Mouse (Mus musculus): ENCODE measurements around the gene 4930452B06Rik.
A peak's percentile ranks its signal among the peaks of the same experiment; 100 is the strongest.
"Not testable (repeated sequence)": the region's sequence is repeated elsewhere in the genome, so short reads cannot be mapped to it uniquely, and the experiment has no call there.

Gene 4930452B06Rik

DNA sequence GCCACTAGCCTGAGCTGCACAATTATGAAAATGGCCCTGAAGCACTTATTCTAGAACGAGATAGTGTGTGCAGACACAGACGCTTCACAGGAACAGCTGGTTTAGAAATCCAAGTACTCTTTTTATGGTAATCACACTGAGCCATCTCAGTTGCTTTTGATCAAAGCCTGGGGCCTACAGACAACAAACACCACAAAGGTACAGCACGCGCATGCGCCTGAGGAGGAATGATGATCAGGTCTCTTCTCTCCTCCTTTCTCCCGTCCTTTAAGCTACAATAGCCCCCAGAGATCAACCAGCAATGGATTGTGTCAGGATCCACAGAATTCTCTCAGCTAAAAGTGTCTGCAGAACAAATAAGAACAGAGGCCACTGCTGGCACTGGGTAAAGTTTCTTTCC lies 33.8 kb downstream of the 4930452B06Rik start:
- H3K4me1 ChIP-seq (replicated peaks; ENCODE audit: low read depth, low read length): no peaks in the 10 kb centered on the region
- no peak overlapping the region for H3K4me3 ChIP-seq (replicated peaks; ENCODE audit: low read length)
- H3K36me3 ChIP-seq (ENCODE audit: insufficient read depth, low read length): peaks cover 5% of the 10 kb centered on the region
- TF ChIP-seq NANOG (IDR thresholded peaks at IDR 0.05; ENCODE audit: borderline replicate concordance, low read length): no peak
- TF ChIP-seq POU5F1 (IDR thresholded peaks at IDR 0.05; ENCODE audit: borderline replicate concordance, low read length): no peak
- TF ChIP-seq CTCF (conservative IDR thresholded peaks at IDR 0.05; ENCODE audit: low read length): no peak
- H3K9me3 ChIP-seq (ENCODE audit: low read length): no peaks in the 10 kb centered on the region
- no peaks in the 10 kb centered on the region for H3K27me3 ChIP-seq (ENCODE audit: insufficient read depth, low read length)

DNA sequence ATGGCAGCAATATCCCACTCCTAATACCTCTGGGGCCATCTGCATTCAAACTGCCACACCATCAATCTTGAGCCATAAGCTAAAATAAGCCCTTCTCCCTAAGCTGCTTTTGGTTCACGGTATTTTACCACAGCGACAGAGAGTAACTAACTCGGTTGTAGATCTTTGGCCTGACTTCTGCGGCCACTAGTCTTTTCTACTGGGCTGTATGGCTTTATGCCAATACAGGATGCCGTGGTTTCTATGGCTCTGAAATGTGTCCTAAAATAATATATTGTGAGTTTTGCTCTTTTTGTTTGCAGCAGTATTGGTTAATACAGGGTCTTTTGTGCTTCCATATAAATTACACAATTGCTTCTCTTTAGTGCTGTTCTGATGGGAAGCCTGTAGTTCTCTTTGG lies 37.6 kb downstream of the 4930452B06Rik start:
- peaks cover 14% of the 10 kb centered on the region for H3K36me3 ChIP-seq (ENCODE audit: insufficient read depth, low read length)
- H3K27me3 ChIP-seq (ENCODE audit: insufficient read depth, low read length): no peaks in the 10 kb centered on the region
- no peak for TF ChIP-seq NANOG (IDR thresholded peaks at IDR 0.05; ENCODE audit: borderline replicate concordance, low read length)
- no peak for TF ChIP-seq POU5F1 (IDR thresholded peaks at IDR 0.05; ENCODE audit: borderline replicate concordance, low read length)
- TF ChIP-seq CTCF (conservative IDR thresholded peaks at IDR 0.05; ENCODE audit: low read length): no peak
- H3K9me3 ChIP-seq (ENCODE audit: low read length): no peaks in the 10 kb centered on the region
- no peak overlapping the region for H3K4me3 ChIP-seq (replicated peaks; ENCODE audit: low read length)
- peaks cover 6% of the 10 kb centered on the region for H3K4me1 ChIP-seq (replicated peaks; ENCODE audit: low read depth, low read length)

DNA sequence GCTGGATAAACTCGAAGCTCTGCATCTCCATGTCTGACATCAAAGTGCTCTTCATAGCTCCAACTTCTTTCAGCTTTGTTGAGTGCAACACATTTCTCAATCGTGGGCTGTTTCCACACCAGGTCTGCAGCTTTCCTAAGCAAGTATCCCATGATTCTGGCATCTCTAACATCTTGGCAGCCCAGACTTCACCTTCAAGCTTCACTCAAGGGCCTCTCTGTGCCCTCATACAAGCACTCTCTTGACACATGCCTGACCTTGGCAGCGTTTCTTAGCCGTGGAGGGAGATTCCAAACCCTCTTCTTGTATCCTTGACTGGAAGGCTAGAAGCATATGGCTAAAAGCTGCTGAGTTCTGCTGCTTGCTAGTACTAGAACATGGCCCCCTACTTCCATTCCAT lies 38.6 kb downstream of the 4930452B06Rik start:
- Histone ChIP-seq H3K9me3 (ENCODE audit: low read length) (no peaks in the 10 kb centered on the region), H3K36me3 (ENCODE audit: insufficient read depth, low read length) (peaks cover 19% of the 10 kb centered on the region), H3K27me3 (ENCODE audit: insufficient read depth, low read length) (no peaks in the 10 kb centered on the region), H3K4me1 (replicated peaks; ENCODE audit: low read depth, low read length) (peaks cover 14% of the 10 kb centered on the region), H3K4me3 (replicated peaks; ENCODE audit: low read length) (no peak overlapping the region)
- TF ChIP-seq CTCF (conservative IDR thresholded peaks at IDR 0.05; ENCODE audit: low read length): no peak
- no peak for TF ChIP-seq POU5F1 (IDR thresholded peaks at IDR 0.05; ENCODE audit: borderline replicate concordance, low read length)
- TF ChIP-seq NANOG (IDR thresholded peaks at IDR 0.05; ENCODE audit: borderline replicate concordance, low read length): no peak

DNA sequence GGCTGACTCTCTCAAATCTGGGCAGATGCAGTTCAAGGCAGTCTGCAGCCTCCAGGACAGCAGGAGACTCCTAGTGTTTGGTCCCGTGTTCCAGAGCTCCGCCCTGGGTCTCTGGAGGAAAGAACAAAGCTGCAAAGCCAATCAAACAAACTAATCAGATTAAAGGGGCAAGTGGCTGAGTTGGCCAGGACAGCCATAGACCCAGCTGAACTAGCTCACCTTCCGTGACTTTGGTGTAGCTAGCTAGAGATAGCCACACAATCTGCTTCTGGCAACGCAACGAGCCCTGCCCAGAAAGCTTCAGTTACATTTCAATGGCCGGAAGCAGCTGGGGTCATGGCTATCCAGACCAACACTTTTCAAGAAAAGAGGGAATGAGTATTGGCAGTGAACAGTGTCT lies 44.9 kb downstream of the 4930452B06Rik start:
- TF ChIP-seq CTCF (conservative IDR thresholded peaks at IDR 0.05; ENCODE audit: low read length) (no peak), NANOG (IDR thresholded peaks at IDR 0.05; ENCODE audit: borderline replicate concordance, low read length) (no peak), POU5F1 (IDR thresholded peaks at IDR 0.05; ENCODE audit: borderline replicate concordance, low read length) (no peak)
- Histone ChIP-seq H3K4me3 (replicated peaks; ENCODE audit: low read length) (no peak overlapping the region), H3K9me3 (ENCODE audit: low read length) (no peaks in the 10 kb centered on the region), H3K36me3 (ENCODE audit: insufficient read depth, low read length) (peaks cover 16% of the 10 kb centered on the region), H3K27me3 (ENCODE audit: insufficient read depth, low read length) (no peaks in the 10 kb centered on the region), H3K4me1 (replicated peaks; ENCODE audit: low read depth, low read length) (peaks cover 71% of the 10 kb centered on the region)

DNA sequence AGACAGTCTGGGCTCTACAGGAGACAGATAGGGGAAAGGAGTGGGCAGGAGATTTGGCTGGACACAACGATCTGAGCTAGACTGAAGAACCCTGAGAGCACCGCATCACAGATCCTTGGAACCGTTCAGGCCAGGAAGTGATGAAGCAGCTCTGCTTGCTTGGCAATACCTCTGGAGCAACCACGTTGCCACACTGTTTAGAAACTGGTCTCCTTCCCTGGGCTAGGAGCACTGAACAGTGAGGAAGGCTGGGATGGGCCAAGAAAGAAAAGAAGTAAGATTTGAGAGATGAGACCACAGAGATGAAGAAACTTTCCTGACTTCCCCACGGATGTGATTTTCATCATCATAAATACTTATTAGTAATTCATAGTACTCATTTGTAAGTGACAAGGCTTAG lies 45.5 kb downstream of the 4930452B06Rik start:
- H3K4me1 ChIP-seq (replicated peaks; ENCODE audit: low read depth, low read length): peaks cover 77% of the 10 kb centered on the region

DNA sequence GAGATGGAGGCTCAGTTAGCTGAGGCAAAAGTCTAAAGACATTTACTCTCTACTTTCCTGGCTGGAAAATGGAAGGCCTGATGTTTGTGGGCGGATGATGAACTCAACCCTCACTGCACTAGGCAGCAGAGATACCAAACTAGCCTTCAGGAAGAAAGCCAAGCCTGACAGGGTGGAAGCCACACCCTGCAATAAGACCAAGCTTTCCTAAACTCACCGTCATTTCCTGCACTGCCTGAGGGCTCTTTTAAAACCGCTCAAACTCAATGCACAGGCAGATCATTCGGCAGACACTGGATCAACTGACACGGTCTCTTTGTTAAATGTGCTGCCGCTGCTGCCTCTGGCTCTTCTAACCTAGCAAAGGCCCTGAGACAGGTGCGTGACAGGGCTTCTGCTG lies 50.4 kb downstream of the 4930452B06Rik start:
- Histone ChIP-seq H3K36me3 (ENCODE audit: insufficient read depth, low read length) (no peaks in the 10 kb centered on the region; the same call in 1 of the 2 replicates), H3K4me1 (replicated peaks; ENCODE audit: low read depth, low read length) (peaks cover 63% of the 10 kb centered on the region), H3K4me3 (replicated peaks; ENCODE audit: low read length) (0 out of 2 replicates have a peak overlapping the region, but pooled peaks have one; percentile 7), H3K9me3 (ENCODE audit: low read length) (no peaks in the 10 kb centered on the region), H3K27me3 (ENCODE audit: insufficient read depth, low read length) (no peaks in the 10 kb centered on the region)
- TF ChIP-seq CTCF (conservative IDR thresholded peaks at IDR 0.05; ENCODE audit: low read length) (no peak), NANOG (IDR thresholded peaks at IDR 0.05; ENCODE audit: borderline replicate concordance, low read length) (no peak), POU5F1 (IDR thresholded peaks at IDR 0.05; ENCODE audit: borderline replicate concordance, low read length) (no peak)

More for the DNA sequence above, 45.5 kb downstream of the 4930452B06Rik start:
- no peaks in the 10 kb centered on the region for H3K27me3 ChIP-seq (ENCODE audit: insufficient read depth, low read length)
- TF ChIP-seq POU5F1 (IDR thresholded peaks at IDR 0.05; ENCODE audit: borderline replicate concordance, low read length) (no peak), NANOG (IDR thresholded peaks at IDR 0.05; ENCODE audit: borderline replicate concordance, low read length) (no peak), CTCF (conservative IDR thresholded peaks at IDR 0.05; ENCODE audit: low read length) (no peak)
- peaks cover 16% of the 10 kb centered on the region for H3K36me3 ChIP-seq (ENCODE audit: insufficient read depth, low read length)
- H3K4me3 ChIP-seq (replicated peaks; ENCODE audit: low read length): no peak overlapping the region
- no peaks in the 10 kb centered on the region for H3K9me3 ChIP-seq (ENCODE audit: low read length)

DNA sequence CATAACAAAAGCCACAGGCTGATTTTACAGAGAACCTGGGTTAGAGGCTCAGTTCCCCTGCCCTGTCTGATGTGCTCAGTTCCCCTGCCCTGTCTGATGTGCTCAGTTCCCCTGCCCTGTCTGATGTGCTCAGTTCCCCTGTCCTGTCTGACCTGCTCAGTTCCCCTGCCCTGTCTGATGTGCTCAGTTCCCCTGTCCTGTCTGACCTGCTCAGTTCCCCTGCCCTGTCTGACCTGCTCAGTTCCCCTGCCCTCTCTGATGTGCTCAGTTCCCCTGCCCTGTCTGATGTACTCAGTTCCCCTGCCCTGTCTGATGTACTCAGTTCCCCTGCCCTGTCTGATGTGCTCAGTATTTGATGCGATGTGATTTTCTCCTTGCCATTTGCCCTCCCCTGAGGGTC lies 51.6 kb downstream of the 4930452B06Rik start:
- H3K4me1 ChIP-seq (replicated peaks; ENCODE audit: low read depth, low read length): peaks cover 65% of the 10 kb centered on the region
- not testable (repeated sequence) for H3K4me3 ChIP-seq (replicated peaks; ENCODE audit: low read length); H3K36me3 ChIP-seq (ENCODE audit: insufficient read depth, low read length); H3K9me3 ChIP-seq (ENCODE audit: low read length); H3K27me3 ChIP-seq (ENCODE audit: insufficient read depth, low read length)

DNA sequence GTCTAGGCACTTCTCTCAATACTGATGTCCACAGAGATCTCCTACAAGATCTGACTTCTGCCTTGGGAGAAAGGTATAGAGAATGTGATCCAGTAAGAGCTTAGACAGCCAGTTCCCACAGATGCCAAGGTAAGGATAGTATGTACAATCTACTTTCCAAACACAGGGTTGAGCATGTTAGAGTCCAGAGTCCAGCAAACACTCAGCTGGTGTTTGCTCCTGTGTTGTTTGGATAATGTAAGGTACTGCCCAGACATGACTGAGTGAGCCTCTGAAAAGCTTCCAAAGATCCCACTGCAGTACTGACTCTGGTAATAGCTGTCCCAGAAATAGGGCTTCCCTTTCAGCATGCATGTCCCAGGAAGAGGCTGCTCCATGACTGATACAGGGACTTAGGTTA lies 54.0 kb downstream of the 4930452B06Rik start:
- Histone ChIP-seq H3K27me3 (ENCODE audit: insufficient read depth, low read length) (no peaks in the 10 kb centered on the region), H3K36me3 (ENCODE audit: insufficient read depth, low read length) (no peaks in the 10 kb centered on the region; the same call in 1 of the 2 replicates), H3K4me1 (replicated peaks; ENCODE audit: low read depth, low read length) (peaks cover 51% of the 10 kb centered on the region), H3K4me3 (replicated peaks; ENCODE audit: low read length) (no peak overlapping the region), H3K9me3 (ENCODE audit: low read length) (no peaks in the 10 kb centered on the region)
- TF ChIP-seq POU5F1 (IDR thresholded peaks at IDR 0.05; ENCODE audit: borderline replicate concordance, low read length) (no peak), NANOG (IDR thresholded peaks at IDR 0.05; ENCODE audit: borderline replicate concordance, low read length) (no peak), CTCF (conservative IDR thresholded peaks at IDR 0.05; ENCODE audit: low read length) (no peak)

DNA sequence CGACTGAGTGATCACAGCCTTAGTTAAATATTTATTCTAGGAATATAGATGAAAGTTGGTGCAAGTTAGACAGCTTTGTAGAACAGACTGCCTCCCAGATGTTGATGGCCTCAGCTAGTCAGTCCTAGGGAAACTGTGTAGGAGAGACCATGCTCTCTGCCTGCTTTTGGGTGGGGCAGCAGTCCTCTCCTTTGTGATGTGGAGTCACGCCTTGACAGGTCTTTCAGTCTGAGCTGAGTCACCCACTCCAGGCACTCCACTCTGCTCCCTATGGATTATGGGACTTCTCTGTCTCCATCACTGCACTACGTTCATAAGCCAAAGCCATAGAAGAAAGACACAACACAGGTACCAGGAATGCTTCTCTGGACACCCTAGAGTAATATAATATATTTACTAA lies 55.9 kb downstream of the 4930452B06Rik start:
- Histone ChIP-seq H3K9me3 (ENCODE audit: low read length) (no peaks in the 10 kb centered on the region), H3K4me1 (replicated peaks; ENCODE audit: low read depth, low read length) (peaks cover 36% of the 10 kb centered on the region), H3K36me3 (ENCODE audit: insufficient read depth, low read length) (no peaks in the 10 kb centered on the region; the same call in 1 of the 2 replicates), H3K4me3 (replicated peaks; ENCODE audit: low read length) (no peak overlapping the region), H3K27me3 (ENCODE audit: insufficient read depth, low read length) (no peaks in the 10 kb centered on the region)
- no peak for TF ChIP-seq CTCF (conservative IDR thresholded peaks at IDR 0.05; ENCODE audit: low read length)
- no peak for TF ChIP-seq POU5F1 (IDR thresholded peaks at IDR 0.05; ENCODE audit: borderline replicate concordance, low read length)
- no peak for TF ChIP-seq NANOG (IDR thresholded peaks at IDR 0.05; ENCODE audit: borderline replicate concordance, low read length)

All from E14TG2a.4 (cell line).